Mouse (Mus musculus) right cerebral cortex, postnatal 10 days (tissue): ENCODE measurements at regions not wholly inside any gene's neighbourhood (a gene's known extent, or its start where the extent isn't known, plus 50 kb on each side); places are given as distances from the start of the nearest gene placed in this dataset.

Experiments used
- DNase-seq, 2 experiments: peaks; one replicate each; pipeline ENCODE4 v3.0.0; 2021; ENCODE audit warnings: low spot score in 2 of 2

- no peak for DNase-seq
Observed at GRCm38 (mm10) chr11:38224300-38224699, 988.5 kb upstream of the Tenm2 start.

GRCm38 (mm10) chr11:38203347-38203746 is 967.6 kb upstream of the Tenm2 start:
- no peak for DNase-seq

GRCm38 (mm10) chr11:38201136-38201741 is 965.5 kb upstream of the Tenm2 start:
- peak; percentile 29 to 32 for DNase-seq

DNA sequence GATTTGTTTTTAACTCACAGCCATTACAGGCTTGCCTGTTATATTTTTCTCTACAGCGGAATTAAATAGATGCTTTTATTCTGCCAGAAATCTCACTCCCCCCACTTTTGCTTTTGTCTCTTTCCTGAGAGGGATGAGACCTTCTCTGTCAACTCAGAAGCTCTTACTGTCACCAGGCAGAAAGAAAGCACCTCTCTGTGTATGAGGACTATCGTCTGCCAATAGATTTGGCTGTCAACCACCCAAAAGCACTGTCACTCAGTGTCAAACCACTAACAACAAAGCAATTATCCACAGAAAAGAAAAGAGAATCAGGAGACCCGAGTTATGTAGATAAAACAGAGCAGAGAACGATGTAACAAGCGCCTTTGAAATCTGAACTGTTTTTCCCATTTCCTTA is 958.0 kb upstream of the Tenm2 start:
- DNase-seq: peak in 1 of 2 experiments; percentile 23

GRCm38 (mm10) chr11:38191895-38192547 is 956.3 kb upstream of the Tenm2 start:
- peak; percentile 19 to 24 for DNase-seq

DNA sequence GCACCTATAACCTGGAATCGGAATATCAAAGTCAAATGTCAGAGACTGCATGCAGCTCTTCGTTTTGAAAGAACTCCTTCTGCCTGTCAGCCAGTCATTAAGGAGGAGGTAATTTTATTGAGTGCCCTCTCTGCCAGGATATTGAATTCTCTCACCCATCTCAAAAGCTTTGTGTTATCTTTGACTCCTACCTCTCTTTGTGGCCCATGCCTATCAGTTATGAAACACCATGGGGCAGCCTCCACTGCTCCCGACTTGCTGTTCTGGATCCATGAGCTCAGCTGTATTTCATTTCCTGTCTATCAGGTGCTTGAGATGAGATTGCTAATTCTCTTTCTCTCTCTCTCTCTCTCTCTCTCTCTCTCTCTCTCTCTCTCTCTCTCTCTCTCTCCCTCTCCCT is 955.7 kb upstream of the Tenm2 start:
- no peak for DNase-seq

DNA sequence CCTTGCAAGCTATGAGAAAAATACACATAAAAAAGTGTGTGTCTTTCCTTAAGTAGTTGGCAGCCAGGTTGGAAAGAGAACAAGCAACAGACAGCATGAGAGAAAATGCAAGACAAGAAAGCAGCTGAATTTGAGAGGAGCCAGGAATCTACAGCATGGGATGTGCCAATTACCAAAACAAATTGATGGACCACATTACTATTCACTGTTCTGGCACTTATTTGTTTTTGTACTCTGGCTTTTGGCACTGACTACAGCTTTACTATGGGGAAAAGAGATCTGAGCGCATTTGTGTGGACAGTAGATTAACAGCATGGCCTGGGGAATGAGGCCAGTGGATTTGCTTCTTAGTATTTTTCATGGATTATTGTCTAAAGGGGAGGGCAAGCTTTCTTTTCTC is 935.0 kb upstream of the Tenm2 start:
- no peak for DNase-seq

GRCm38 (mm10) chr11:38158310-38158709 is 922.5 kb upstream of the Tenm2 start:
- DNase-seq: no peak

DNA sequence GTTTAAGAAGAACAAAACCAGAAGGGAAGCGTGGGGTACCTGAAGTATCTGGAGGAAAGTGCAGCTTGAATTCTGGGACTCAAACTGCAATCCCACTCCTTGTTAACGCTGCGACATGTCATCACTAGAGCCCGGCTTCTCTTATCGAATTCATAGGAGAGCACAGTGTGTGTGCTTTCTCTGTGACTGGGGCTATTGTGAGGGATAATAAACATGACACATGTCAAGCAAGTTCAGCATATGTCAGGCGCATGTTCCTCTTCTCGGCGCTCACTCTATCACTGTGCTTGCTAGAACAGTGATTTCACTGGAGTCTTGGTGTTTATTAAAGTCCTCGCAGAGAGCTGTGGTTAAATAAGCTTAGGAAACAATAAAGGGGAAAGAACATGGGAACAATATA is 921.2 kb upstream of the Tenm2 start:
- DNase-seq: no peak

DNA sequence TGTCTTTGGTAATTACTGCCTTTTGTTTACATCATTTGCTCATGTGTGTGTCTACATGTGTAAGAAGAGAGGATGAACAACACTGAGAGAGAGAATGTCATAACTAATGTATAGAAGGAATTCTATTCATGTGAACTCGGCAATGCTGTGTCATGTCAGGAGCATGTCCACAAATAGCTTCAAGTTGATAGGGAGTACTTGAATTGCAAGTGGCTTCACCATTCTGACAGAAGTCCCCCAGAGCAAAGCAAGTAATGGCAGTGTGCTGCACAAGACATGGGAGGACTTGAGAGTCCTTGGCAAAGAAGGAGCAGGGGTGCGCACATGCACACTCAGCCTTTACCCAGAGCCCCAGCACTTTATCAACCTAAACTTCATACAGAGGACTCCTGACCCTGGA is 919.9 kb upstream of the Tenm2 start:
- DNase-seq: no peak

GRCm38 (mm10) chr11:38143436-38143835 is 907.7 kb upstream of the Tenm2 start:
- no peak for DNase-seq

GRCm38 (mm10) chr11:38128851-38129250 is 893.1 kb upstream of the Tenm2 start:
- DNase-seq: no peak

GRCm38 (mm10) chr11:38123789-38124330 is 888.1 kb upstream of the Tenm2 start:
- DNase-seq: no peak

- no peak for DNase-seq
Observed at GRCm38 (mm10) chr11:38122474-38122873, 886.7 kb upstream of the Tenm2 start.

GRCm38 (mm10) chr11:38121051-38121616 is 885.4 kb upstream of the Tenm2 start:
- no peak for DNase-seq

GRCm38 (mm10) chr11:38117741-38118140 is 882.0 kb upstream of the Tenm2 start:
- no peak for DNase-seq

- no peak for DNase-seq
Observed at GRCm38 (mm10) chr11:38092202-38092601, 856.4 kb upstream of the Tenm2 start.

GRCm38 (mm10) chr11:38075171-38075732 is 839.5 kb upstream of the Tenm2 start:
- no peak for DNase-seq

- peak in 1 of 2 experiments; percentile 32 for DNase-seq
Observed at GRCm38 (mm10) chr11:38069635-38070034, 833.9 kb upstream of the Tenm2 start.

DNA sequence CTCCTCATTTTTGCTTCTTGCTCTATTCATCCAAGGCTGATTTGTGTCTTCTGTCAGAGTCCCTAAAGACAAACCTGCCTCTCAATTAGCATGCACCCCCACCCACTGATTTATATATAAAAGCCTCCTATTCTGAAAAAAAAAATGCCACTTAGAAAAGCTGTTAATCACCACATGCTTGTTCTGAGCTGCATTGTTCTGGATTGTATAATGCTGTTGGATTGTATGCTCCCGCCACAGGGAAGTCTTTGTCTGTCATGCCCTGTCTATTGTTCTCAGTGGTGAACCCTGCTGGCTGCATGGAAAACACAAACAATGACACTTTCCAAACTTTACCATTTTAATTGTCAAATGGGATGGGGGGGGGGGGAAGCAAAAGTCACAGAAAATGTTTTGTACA is 831.9 kb upstream of the Tenm2 start:
- DNase-seq: no peak

- no peak for DNase-seq
Observed at GRCm38 (mm10) chr11:38066091-38066490, 830.3 kb upstream of the Tenm2 start.

DNA sequence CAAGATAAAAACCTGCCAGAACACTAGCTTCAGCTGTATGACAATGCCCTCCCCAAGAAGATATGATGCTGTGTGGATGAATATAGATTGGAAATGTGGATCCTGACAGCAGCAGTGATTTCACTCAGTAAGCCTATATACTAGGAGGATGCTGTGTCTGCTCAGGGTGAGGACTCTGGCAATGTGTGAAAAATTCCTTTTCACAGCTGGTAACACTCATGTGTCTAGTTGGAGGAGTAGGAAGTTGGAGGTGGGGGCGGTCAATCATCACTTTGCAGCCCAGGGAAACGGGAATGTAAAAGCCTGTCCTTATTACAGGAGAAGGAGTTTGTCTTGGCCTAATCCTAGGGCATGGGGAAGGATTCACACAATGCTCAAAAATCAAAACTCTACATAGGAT is 824.3 kb upstream of the Tenm2 start:
- no peak for DNase-seq

- no peak for DNase-seq
Observed at GRCm38 (mm10) chr11:38058896-38059295, 823.1 kb upstream of the Tenm2 start.
